Mouse (Mus musculus) liver, postnatal 0 days (tissue): Measurements from ENCODE around the gene Cggbp1. TPM values are rescaled to one million over a fixed set of nuclear protein-coding genes. Genes with fewer than 3 reads are reported as not detected.
A peak's percentile ranks its signal among the peaks of the same experiment; 100 is the strongest.

ENCODE experiments used
- ATAC-seq: fragments of 200-750 bp; cut with Nextera tagmentation; 2 replicates; pipeline ENCODE4 v1.8.0; 2017; ENCODE audit warnings: mild to moderate bottlenecking, moderate library complexity
- DNase-seq: peaks from one replicate; pipeline ENCODE4 v3.0.0-alpha.2; 2016
- H3K27ac ChIP-seq: fragments of 300-500 bp; sonication (generic); 2 replicates; pipeline ENCODE4 v1.5.1; 2014; ENCODE audit warnings: antibody characterized with exemption, moderate library complexity, mild to moderate bottlenecking, low read depth
- H3K27me3 ChIP-seq: fragments of 300-500 bp; sonication (generic); 2 replicates; pipeline ENCODE4 v1.6.1; 2014; ENCODE audit warnings: low read length, control low read depth, mixed read lengths; ENCODE audit not compliant: insufficient read depth
- H3K36me3 ChIP-seq: fragments of 300-500 bp; sonication (generic); replicated peaks from 2 replicates; pipeline ENCODE4 v1.6.1; 2014; ENCODE audit warnings: mild to moderate bottlenecking, control low read depth, low read length, moderate library complexity, mixed read lengths; ENCODE audit not compliant: insufficient read depth
- H3K4me1 ChIP-seq: fragments of 300-500 bp; sonication (generic); 2 replicates; pipeline ENCODE4 v1.6.1; 2014; ENCODE audit warnings: antibody characterized with exemption, mild to moderate bottlenecking, control low read depth; ENCODE audit not compliant: insufficient read depth
- H3K4me2 ChIP-seq: fragments of 300-500 bp; sonication (generic); 2 replicates; pipeline ENCODE4 v1.6.1; 2014; ENCODE audit warnings: low read depth, mild to moderate bottlenecking, low read length, moderate library complexity, mixed read lengths
- H3K4me3 ChIP-seq: fragments of 300-500 bp; sonication (generic); 2 replicates; pipeline ENCODE4 v1.5.1; 2014; ENCODE audit warnings: low read depth, low read length
- H3K9ac ChIP-seq: fragments of 300-500 bp; sonication (generic); replicated peaks from 2 replicates; pipeline ENCODE4 v1.6.1; 2014; ENCODE audit warnings: mild to moderate bottlenecking, moderate library complexity
- H3K9me3 ChIP-seq: fragments of 300-500 bp; sonication (generic); 2 replicates; pipeline ENCODE4 v1.6.1; 2016; ENCODE audit warnings: mild to moderate bottlenecking, control low read depth, low read length, mixed read lengths
- CTCF ChIP-seq: sonication (generic); IDR thresholded peaks from 2 replicates; pipeline ENCODE4 v1.5.1; 2016; ENCODE audit warnings: antibody characterized with exemption, low read depth
- EP300 ChIP-seq: IDR thresholded peaks from 2 replicates; pipeline ENCODE4 v1.6.1; 2016; ENCODE audit warnings: antibody characterized with exemption, low read depth, mild to moderate bottlenecking
- WGBS: fragments of 180-500 bp; shearing (Covaris S2); extraction: QIAGEN DNeasy Blood & Tissue Kit; methylation state at CpG from one replicate; pipeline ENCODE4 v1.1.7; 2014; ENCODE audit not compliant: insufficient replicate concordance; 5-methylcytosine and 5-hydroxymethylcytosine counted together
- polyA plus RNA-seq: library from polyadenylated mRNA; unstranded; fragments of >200 nt; fragmentation: Nextera tagmentation; extraction: Ambion mirVana; gene quantifications from 2 replicates; pipeline ENCODE4 v1.2.1, GENCODE M21; 2015

Cggbp1 gene
- polyA plus RNA-seq, 1 experiment from 2014 or later = 23.8 TPM

- no peak overlapping the region for H3K9ac ChIP-seq
- no peak for TF ChIP-seq CTCF
- no peak for TF ChIP-seq EP300
- WGBS = 55% methylated on average over 1 of the region's 1 CpGs
These were observed 15.7 kb upstream of the Cggbp1 start for GRCm38 (mm10) chr16:64835996-64836545.

GRCm38 (mm10) chr16:64836709-64837108, 15.1 kb upstream of the Cggbp1 start:
- 92% methylated on average over 2 of the region's 2 CpGs for WGBS
- ATAC-seq (no peak), DNase-seq (no peak)
- no peak for TF ChIP-seq EP300
- no peak for TF ChIP-seq CTCF
- Histone ChIP-seq H3K9me3 (no peaks in the 10 kb centered on the region), H3K36me3 (no peaks in the 10 kb centered on the region), H3K27me3 (no peaks in the 10 kb centered on the region), H3K4me3 (no peak overlapping the region), H3K4me2 (no peak overlapping the region), H3K9ac (no peak overlapping the region), H3K4me1 (peaks cover 18% of the 10 kb centered on the region), H3K27ac (no peak overlapping the region)

More at GRCm38 (mm10) chr16:64835996-64836545, 15.7 kb upstream of the Cggbp1 start:
- no peak overlapping the region for H3K4me3 ChIP-seq
- no peak for DNase-seq
- no peak for ATAC-seq
- H3K4me1 ChIP-seq = peaks cover 15% of the 10 kb centered on the region
- no peaks in the 10 kb centered on the region for H3K9me3 ChIP-seq
- H3K27me3 ChIP-seq = no peaks in the 10 kb centered on the region
- H3K36me3 ChIP-seq = no peaks in the 10 kb centered on the region
- no peak overlapping the region for H3K4me2 ChIP-seq
- H3K27ac ChIP-seq = no peak overlapping the region

GRCm38 (mm10) chr16:64841481-64842373, 10.1 kb upstream of the Cggbp1 start:
- 68% methylated on average over 5 of the region's 5 CpGs for WGBS
- no peaks in the 10 kb centered on the region for H3K36me3 ChIP-seq
- no peaks in the 10 kb centered on the region for H3K9me3 ChIP-seq
- no peaks in the 10 kb centered on the region for H3K27me3 ChIP-seq
- H3K4me2 ChIP-seq = 0 out of 2 replicates have a peak overlapping the region, but pooled peaks have one; percentile 1
- TF ChIP-seq EP300 (peak; percentile 81), CTCF (no peak)
- H3K9ac ChIP-seq = no peak overlapping the region
- H3K4me1 ChIP-seq = peaks cover 17% of the 10 kb centered on the region
- no peak overlapping the region for H3K4me3 ChIP-seq
- ATAC-seq = peak; percentile 70
- peak overlapping the region; percentile 26 for H3K27ac ChIP-seq
- DNase-seq = no peak

- no peaks in the 10 kb centered on the region for H3K36me3 ChIP-seq
- ATAC-seq = no peak
- H3K9ac ChIP-seq = no peak overlapping the region
- H3K4me2 ChIP-seq = 0 out of 2 replicates have a peak overlapping the region, but pooled peaks have one; percentile 1
- DNase-seq = no peak
- no peaks in the 10 kb centered on the region for H3K9me3 ChIP-seq
- H3K4me3 ChIP-seq = no peak overlapping the region
- TF ChIP-seq EP300 (no peak), CTCF (no peak)
- H3K27me3 ChIP-seq = no peaks in the 10 kb centered on the region
- no peak overlapping the region for H3K27ac ChIP-seq
- peaks cover 12% of the 10 kb centered on the region for H3K4me1 ChIP-seq
- WGBS = 89% methylated on average over 3 of the region's 3 CpGs
These were observed 9.4 kb upstream of the Cggbp1 start for GRCm38 (mm10) chr16:64842374-64842729.

- DNase-seq = peak; percentile 21
- no peak overlapping the region for H3K27ac ChIP-seq
- no peaks in the 10 kb centered on the region for H3K36me3 ChIP-seq
- 87% methylated on average over 8 of the region's 8 CpGs for WGBS
- no peaks in the 10 kb centered on the region for H3K9me3 ChIP-seq
- no peak overlapping the region for H3K4me2 ChIP-seq
- TF ChIP-seq CTCF = peak; percentile 61
- no peak for TF ChIP-seq EP300
- no peak overlapping the region for H3K4me3 ChIP-seq
- H3K4me1 ChIP-seq = peaks cover 13% of the 10 kb centered on the region
- no peak overlapping the region for H3K9ac ChIP-seq
- no peak for ATAC-seq
- H3K27me3 ChIP-seq = no peaks in the 10 kb centered on the region
These were observed 5.8 kb upstream of the Cggbp1 start for GRCm38 (mm10) chr16:64845947-64846346.

GRCm38 (mm10) chr16:64850287-64851084, 1.3 kb upstream of the Cggbp1 start:
- H3K36me3 ChIP-seq = peaks cover 14% of the 10 kb centered on the region
- H3K9ac ChIP-seq = peak overlapping the region; percentile 93
- ATAC-seq (no peak), DNase-seq (peak; percentile 68)
- no peak for TF ChIP-seq EP300
- TF ChIP-seq CTCF = no peak
- peak overlapping the region; percentile 95 for H3K4me3 ChIP-seq
- 2% methylated on average over 16 of the region's 16 CpGs for WGBS
- H3K4me1 ChIP-seq = peaks cover 10% of the 10 kb centered on the region; the same call in 1 of the 2 replicates
- no peaks in the 10 kb centered on the region for H3K27me3 ChIP-seq
- peak overlapping the region; percentile 92 for H3K4me2 ChIP-seq
- H3K9me3 ChIP-seq = no peaks in the 10 kb centered on the region
- peak overlapping the region; percentile 100 for H3K27ac ChIP-seq
